Mouse (Mus musculus) intestine, embryonic 14.5 days (tissue): ENCODE results near the gene Syt1. TPM values are rescaled to one million over a fixed set of nuclear protein-coding genes. Genes with fewer than 3 reads are reported as not detected.

Experiments
- ATAC-seq: fragments of 200-750 bp; cut with Nextera tagmentation; replicated peaks from 2 replicates; pipeline ENCODE4 v1.8.0; 2017; ENCODE audit warnings: low read depth, moderate number of reproducible peaks, moderate TSS enrichment, moderate library complexity; ENCODE audit not compliant: low FRiP score, low TSS enrichment
- DNase-seq: peaks from one replicate; pipeline ENCODE4 v3.0.0-alpha.2; 2018; ENCODE audit warnings: low spot score
- H3K27ac ChIP-seq: fragments of 300-500 bp; sonication (generic); 2 replicates; pipeline ENCODE4 v1.5.1; 2014; ENCODE audit warnings: low read depth, mild to moderate bottlenecking, control low read depth
- H3K27me3 ChIP-seq: fragments of 300-500 bp; sonication (generic); replicated peaks from 2 replicates; pipeline ENCODE4 v1.6.1; 2014; ENCODE audit warnings: low read length, control low read depth; ENCODE audit not compliant: control insufficient read depth, insufficient read depth
- H3K36me3 ChIP-seq: fragments of 300-500 bp; sonication (generic); 2 replicates; pipeline ENCODE4 v1.6.1; 2014; ENCODE audit warnings: low read length, control low read depth; ENCODE audit not compliant: control insufficient read depth, insufficient read depth
- H3K4me1 ChIP-seq: fragments of 300-500 bp; sonication (generic); replicated peaks from 2 replicates; pipeline ENCODE4 v1.6.1; 2014; ENCODE audit warnings: low read length, control low read depth, mixed read lengths; ENCODE audit not compliant: control insufficient read depth, insufficient read depth
- H3K4me2 ChIP-seq: fragments of 300-500 bp; sonication (generic); 2 replicates; pipeline ENCODE4 v1.6.1; 2014; ENCODE audit warnings: low read length
- H3K4me3 ChIP-seq: fragments of 300-500 bp; sonication (generic); 2 replicates; pipeline ENCODE4 v1.5.1; 2014; ENCODE audit warnings: low read depth, low read length, control low read depth, mixed read lengths
- H3K9ac ChIP-seq: fragments of 300-500 bp; sonication (generic); 2 replicates; pipeline ENCODE4 v1.6.1; 2014; ENCODE audit warnings: mild to moderate bottlenecking, low read length
- H3K9me3 ChIP-seq: fragments of 300-500 bp; sonication (generic); 2 replicates; pipeline ENCODE4 v1.6.1; 2016; ENCODE audit warnings: low read length, control low read depth; ENCODE audit not compliant: control insufficient read depth
- WGBS: fragments of 180-500 bp; shearing (Covaris S2); extraction: QIAGEN DNeasy Blood & Tissue Kit; methylation state at CpG from one replicate; pipeline ENCODE4 v1.1.7; 2014; 5-methylcytosine and 5-hydroxymethylcytosine counted together
- polyA plus RNA-seq: library from polyadenylated mRNA; unstranded; fragments of >200 nt; fragmentation: Nextera tagmentation; extraction: Ambion mirVana; gene quantifications from 2 replicates; pipeline ENCODE4 v1.2.1, GENCODE M21; 2014

The Syt1 gene
- polyA plus RNA-seq, 1 experiment from 2014 or later: 17.1 TPM

DNA sequence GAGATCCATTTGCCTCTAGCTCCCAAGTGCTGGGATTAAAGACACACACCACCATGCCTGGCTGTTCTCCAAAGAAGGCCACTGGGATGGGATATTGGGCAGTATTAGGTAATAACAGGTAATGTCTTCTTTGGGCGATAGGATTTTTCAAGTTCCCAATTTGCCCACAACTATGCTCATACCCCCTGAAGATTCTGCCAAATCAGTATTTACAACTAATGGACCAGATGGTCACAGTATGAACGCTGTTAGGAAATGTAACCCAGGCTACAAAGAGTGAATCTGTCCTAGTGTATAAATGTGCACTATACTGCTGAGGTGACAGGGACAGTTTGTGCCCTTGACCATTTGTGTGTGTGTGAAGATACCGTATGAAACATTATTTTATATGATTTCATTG is 421.9 kb downstream of the Syt1 start:
- Histone ChIP-seq H3K36me3 (no peaks in the 10 kb centered on the region), H3K4me1 (no peaks in the 10 kb centered on the region)

DNA sequence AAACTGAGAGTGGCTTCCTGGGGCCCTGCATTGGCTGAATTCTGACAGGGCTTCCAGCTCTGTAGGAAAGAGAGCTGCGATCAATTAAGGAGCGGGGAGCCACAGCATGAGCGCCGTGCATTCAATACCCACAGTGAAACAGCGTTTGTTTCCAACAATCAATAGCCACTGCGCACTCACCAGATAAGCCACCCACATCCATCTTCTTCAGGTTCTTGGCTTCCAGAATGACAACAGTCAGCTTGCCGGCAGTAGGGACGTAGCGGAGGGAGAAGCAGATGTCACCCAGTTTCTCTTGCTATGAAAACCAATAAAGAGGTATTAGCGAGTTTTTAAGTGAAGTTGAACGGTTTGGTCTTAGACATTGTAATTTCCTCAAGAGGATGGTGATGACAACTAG is 427.1 kb downstream of the Syt1 start:
- no peak overlapping the region for H3K4me2 ChIP-seq
- no peak for DNase-seq

More for the DNA sequence above, 421.9 kb downstream of the Syt1 start:
- WGBS: 89% methylated on average over 3 of the region's 3 CpGs
- no peaks in the 10 kb centered on the region for H3K27me3 ChIP-seq
- no peak for ATAC-seq
- no peak for DNase-seq
- H3K27ac ChIP-seq: no peak overlapping the region
- no peaks in the 10 kb centered on the region for H3K9me3 ChIP-seq
- no peak overlapping the region for H3K4me2 ChIP-seq
- no peak overlapping the region for H3K9ac ChIP-seq
- H3K4me3 ChIP-seq: no peak overlapping the region

DNA sequence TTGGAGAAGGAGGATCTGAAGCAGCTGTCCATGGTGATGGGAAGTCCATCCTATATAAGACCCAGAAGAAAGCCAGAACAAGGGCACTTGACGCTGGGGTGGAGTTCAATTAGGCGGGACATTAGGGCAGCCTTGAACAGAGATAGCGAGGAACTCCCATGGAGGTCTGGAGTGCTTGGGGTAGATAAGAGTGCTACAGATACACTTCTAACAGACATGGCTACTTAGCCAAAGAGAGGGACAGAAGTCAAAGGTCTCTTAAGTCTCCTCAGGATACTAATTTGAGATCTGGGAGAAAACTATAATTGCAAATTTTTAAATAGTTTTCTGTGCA is 428.4 kb downstream of the Syt1 start:
- Histone ChIP-seq H3K36me3 (no peaks in the 10 kb centered on the region), H3K9ac (no peak overlapping the region), H3K9me3 (no peaks in the 10 kb centered on the region), H3K4me2 (no peak overlapping the region), H3K27ac (no peak overlapping the region), H3K27me3 (no peaks in the 10 kb centered on the region), H3K4me3 (no peak overlapping the region), H3K4me1 (no peaks in the 10 kb centered on the region; the same call in 1 of the 2 replicates)
- ATAC-seq: no peak
- no peak for DNase-seq
- 83% methylated on average over 3 of the region's 3 CpGs for WGBS

More for the DNA sequence above, 427.1 kb downstream of the Syt1 start:
- Histone ChIP-seq H3K4me3 (no peak overlapping the region), H3K36me3 (no peaks in the 10 kb centered on the region), H3K9me3 (no peaks in the 10 kb centered on the region), H3K4me1 (no peaks in the 10 kb centered on the region; the same call in 1 of the 2 replicates), H3K9ac (no peak overlapping the region), H3K27ac (no peak overlapping the region), H3K27me3 (no peaks in the 10 kb centered on the region)
- WGBS: 60% methylated on average over 11 of the region's 11 CpGs
- ATAC-seq: no peak

DNA sequence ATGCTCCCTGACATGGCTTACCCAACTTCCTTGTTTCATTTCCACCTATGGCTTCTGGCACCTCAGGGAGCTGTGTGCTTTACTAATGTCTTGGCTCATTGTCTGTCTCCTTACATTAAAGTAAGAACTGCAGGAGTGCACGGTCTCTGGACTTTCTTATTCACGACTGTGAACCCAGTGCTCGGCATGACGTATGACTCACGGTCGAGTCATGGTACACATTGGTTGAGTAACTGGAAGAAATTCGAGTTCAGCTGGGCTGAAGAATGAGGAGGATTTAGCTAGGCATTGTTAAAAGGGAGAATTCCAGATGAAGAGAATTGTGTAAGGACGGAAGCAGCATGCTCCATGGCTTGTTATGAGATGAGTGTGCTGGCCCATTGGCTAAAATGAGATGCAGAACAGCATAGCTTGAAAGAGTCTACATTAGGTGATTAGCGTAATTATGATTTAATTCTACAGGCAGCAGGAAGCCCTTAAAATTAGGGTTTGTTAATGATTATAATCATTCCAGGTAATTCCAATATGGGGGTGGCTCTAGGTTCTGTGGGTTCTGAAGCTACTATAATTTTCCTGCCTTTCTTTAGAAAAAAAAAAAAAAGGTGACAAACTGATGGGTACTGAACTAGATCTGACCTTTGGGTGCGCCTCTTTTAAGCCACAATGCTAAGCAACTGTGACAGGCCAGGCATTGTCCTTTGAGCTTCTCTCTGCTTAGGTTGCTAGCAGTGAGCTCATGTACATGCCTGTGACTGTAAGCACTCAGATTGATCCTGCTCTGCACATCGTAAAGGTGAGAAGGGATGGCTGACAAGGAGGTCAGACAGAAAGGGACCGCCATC is 429.0 kb downstream of the Syt1 start:
- ATAC-seq (no peak), DNase-seq (no peak)
- H3K9me3 ChIP-seq: no peaks in the 10 kb centered on the region
- 65% methylated on average over 12 of the region's 12 CpGs for WGBS
- H3K4me3 ChIP-seq: no peak overlapping the region
- no peak overlapping the region for H3K9ac ChIP-seq
- no peaks in the 10 kb centered on the region; the same call in 1 of the 2 replicates for H3K4me1 ChIP-seq
- no peaks in the 10 kb centered on the region for H3K27me3 ChIP-seq
- H3K36me3 ChIP-seq: no peaks in the 10 kb centered on the region
- no peak overlapping the region for H3K27ac ChIP-seq
- no peak overlapping the region for H3K4me2 ChIP-seq

DNA sequence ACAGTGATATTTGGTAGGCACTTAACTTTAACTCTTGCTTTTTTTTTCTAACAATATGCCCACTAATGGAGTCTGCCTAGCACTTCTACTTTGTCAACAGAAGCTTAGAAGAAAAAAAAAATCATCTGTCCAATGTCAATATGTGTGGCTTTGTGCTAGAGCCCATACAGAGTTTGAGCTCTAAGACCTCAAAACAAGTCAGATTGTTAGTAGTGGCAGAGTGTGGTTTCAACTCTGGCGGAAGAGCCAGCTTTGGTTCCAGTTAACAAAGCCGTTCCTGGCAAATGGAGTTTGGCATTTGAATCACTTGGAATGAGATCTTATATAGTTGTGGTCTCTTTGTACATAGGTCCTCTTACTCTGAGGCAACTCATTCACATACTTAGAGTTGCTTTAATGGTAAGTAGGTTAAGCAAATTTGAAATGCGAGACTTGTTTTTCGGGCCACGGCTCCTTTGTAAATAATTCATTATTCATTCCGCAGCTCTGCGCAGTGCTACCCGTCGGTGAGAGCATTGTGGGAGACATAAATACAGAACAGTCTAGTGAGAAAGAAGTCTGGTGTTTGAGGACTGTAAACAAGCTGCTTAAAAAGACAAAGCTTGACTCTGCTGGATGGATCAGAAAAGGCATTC is 429.9 kb downstream of the Syt1 start:
- no peak overlapping the region for H3K4me2 ChIP-seq
- H3K27me3 ChIP-seq: no peaks in the 10 kb centered on the region
- no peak overlapping the region for H3K4me3 ChIP-seq
- no peak overlapping the region for H3K9ac ChIP-seq
- no peaks in the 10 kb centered on the region; the same call in 1 of the 2 replicates for H3K4me1 ChIP-seq
- H3K36me3 ChIP-seq: no peaks in the 10 kb centered on the region
- H3K27ac ChIP-seq: no peak overlapping the region
- ATAC-seq (no peak), DNase-seq (no peak)
- 52% methylated on average over 9 of the region's 9 CpGs for WGBS
- no peaks in the 10 kb centered on the region for H3K9me3 ChIP-seq

DNA sequence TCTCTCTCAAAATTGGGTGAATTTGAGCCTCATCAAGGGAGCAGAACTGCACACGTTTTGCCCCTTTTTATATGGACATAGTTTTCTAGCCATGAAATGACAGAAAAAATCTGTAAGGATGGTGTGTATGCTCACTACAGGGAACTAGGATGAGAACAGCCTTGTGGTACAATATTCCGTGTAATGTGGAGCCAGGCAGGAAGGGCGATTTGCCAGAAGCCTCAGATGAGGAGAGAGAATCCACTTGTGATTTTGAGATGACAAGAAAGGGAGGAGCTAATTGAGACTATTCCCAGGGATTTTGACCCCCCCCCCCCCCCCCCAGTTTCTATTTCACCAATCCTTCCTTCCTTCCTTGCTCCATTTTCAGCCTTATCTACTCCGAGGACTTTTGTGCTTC is 431.4 kb downstream of the Syt1 start:
- no peaks in the 10 kb centered on the region; the same call in 1 of the 2 replicates for H3K4me1 ChIP-seq
- no peak for ATAC-seq
- H3K27ac ChIP-seq: no peak overlapping the region
- H3K9me3 ChIP-seq: no peaks in the 10 kb centered on the region
- no peaks in the 10 kb centered on the region for H3K36me3 ChIP-seq
- no peaks in the 10 kb centered on the region for H3K27me3 ChIP-seq
- no peak overlapping the region for H3K4me3 ChIP-seq
- H3K9ac ChIP-seq: no peak overlapping the region
- WGBS: 67% methylated on average over 4 of the region's 4 CpGs
- no peak overlapping the region for H3K4me2 ChIP-seq
- no peak for DNase-seq

DNA sequence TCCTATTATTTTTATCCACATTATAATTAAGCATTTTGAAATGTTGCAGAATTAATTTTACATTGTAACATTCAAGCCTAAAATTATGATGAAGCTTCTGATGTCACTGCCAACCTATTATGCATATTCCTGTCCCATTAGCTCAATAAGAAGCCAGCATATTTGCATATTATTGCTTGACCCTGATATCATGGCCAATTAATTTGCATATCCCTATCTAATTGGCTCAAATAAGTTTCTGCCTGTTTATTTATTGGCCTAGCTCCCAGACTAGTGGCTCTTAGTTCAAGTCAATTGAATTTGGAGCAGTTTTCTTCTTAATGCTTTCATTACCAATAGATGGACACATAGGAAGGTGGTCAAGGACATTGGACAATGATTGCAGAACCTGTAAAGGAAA is 433.2 kb downstream of the Syt1 start:
- no peaks in the 10 kb centered on the region for H3K9me3 ChIP-seq
- no peaks in the 10 kb centered on the region for H3K27me3 ChIP-seq
- H3K36me3 ChIP-seq: no peaks in the 10 kb centered on the region
- ATAC-seq: no peak
- H3K4me2 ChIP-seq: no peak overlapping the region
- no peak overlapping the region for H3K9ac ChIP-seq
- DNase-seq: no peak
- no peaks in the 10 kb centered on the region; the same call in 1 of the 2 replicates for H3K4me1 ChIP-seq
- no peak overlapping the region for H3K4me3 ChIP-seq
- H3K27ac ChIP-seq: no peak overlapping the region

DNA sequence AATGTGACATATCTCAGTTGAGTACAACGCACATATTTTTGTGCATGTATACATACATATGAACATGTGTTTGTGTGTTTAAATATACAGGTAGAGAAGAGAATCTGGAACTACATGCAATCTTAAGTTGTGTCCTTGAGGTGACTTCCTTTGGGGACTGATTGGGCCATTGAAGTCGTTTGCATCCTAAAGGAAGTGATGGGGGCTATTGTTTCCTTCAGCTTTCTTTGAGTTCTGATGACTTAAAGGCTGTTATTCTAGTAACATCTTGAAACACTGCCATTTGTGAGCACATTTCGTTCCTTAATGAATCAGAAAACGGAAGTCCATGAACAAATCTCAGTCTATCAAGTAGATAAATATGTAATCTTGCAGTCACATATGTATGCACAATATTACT is 438.0 kb downstream of the Syt1 start:
- Histone ChIP-seq H3K36me3 (no peaks in the 10 kb centered on the region), H3K4me1 (peaks cover 12% of the 10 kb centered on the region), H3K4me2 (no peak overlapping the region), H3K9me3 (no peaks in the 10 kb centered on the region), H3K27ac (no peak overlapping the region), H3K27me3 (no peaks in the 10 kb centered on the region), H3K4me3 (no peak overlapping the region), H3K9ac (no peak overlapping the region)
- no peak for ATAC-seq
- 75% methylated on average over 4 of the region's 4 CpGs for WGBS
- no peak for DNase-seq

DNA sequence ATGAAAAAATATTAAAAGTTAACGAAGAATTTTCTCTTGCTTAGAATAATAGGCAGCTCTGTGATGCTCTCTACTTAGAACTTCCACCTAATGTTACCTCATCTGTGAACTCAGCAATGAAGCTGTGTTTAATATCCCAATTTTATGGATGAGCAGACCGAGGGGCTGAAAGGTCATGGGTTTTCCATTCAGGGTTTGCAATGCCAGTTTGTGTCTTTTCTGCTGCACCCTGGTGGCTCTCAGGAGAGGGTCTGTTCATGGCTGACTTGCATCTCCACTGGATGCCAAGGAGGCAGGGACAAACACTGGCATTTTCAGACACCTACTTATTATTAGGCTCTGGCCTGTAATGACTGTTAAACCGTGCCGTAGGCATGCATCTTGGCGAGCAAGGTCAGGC is 439.7 kb downstream of the Syt1 start:
- H3K4me3 ChIP-seq: no peak overlapping the region
- no peak for DNase-seq
- no peaks in the 10 kb centered on the region for H3K27me3 ChIP-seq
- peaks cover 13% of the 10 kb centered on the region for H3K4me1 ChIP-seq
- H3K4me2 ChIP-seq: no peak overlapping the region
- 76% methylated on average over 5 of the region's 5 CpGs for WGBS
- H3K27ac ChIP-seq: no peak overlapping the region
- H3K36me3 ChIP-seq: no peaks in the 10 kb centered on the region
- no peak for ATAC-seq
- H3K9ac ChIP-seq: no peak overlapping the region
- H3K9me3 ChIP-seq: no peaks in the 10 kb centered on the region
